Mouse (Mus musculus) CH12.LX (cell line): ENCODE results near the gene Trap1. TPM values are rescaled to one million over a fixed set of nuclear protein-coding genes. Genes with fewer than 3 reads are reported as not detected.

Source experiments
- DNase-seq: peaks from one replicate; pipeline ENCODE4 v3.0.0-alpha.2; 2013; ENCODE audit errors: extremely low read depth
- H3K27ac ChIP-seq: 2 replicates; pipeline ENCODE4 v1.5.1; 2012; ENCODE audit warnings: low read depth, mild to moderate bottlenecking, control low read depth, moderate library complexity; ENCODE audit not compliant: insufficient read depth
- H3K27me3 ChIP-seq: replicated peaks from 2 replicates; pipeline ENCODE3; 2012; ENCODE audit warnings: inconsistent platforms
- H3K36me3 ChIP-seq, 2 experiments: replicated peaks in 1 of 2; 2 replicates each; pipeline versions ENCODE3 to v1.6.1; 2012; ENCODE audit warnings: inconsistent platforms in 1 of 2, low read length in 1 of 2, mild to moderate bottlenecking in 1 of 2, mixed read lengths in 1 of 2, moderate library complexity in 1 of 2; ENCODE audit not compliant: control insufficient read depth in 1 of 2, insufficient read depth in 1 of 2
- H3K4me1 ChIP-seq, 2 experiments: 2 replicates each; pipeline ENCODE4 v1.6.1; 2012; ENCODE audit warnings: inconsistent platforms in 1 of 2, moderate library complexity in 1 of 2; ENCODE audit not compliant: insufficient read depth in 2 of 2, control insufficient read depth in 1 of 2
- H3K4me2 ChIP-seq: 2 replicates; pipeline ENCODE4 v1.6.1; 2012; ENCODE audit warnings: low read depth, mild to moderate bottlenecking, control low read depth; ENCODE audit not compliant: poor library complexity, insufficient read depth, severe bottlenecking
- H3K4me3 ChIP-seq, 3 experiments: fragments of 150-350 bp in 1 of 3; sonication (generic) in 1 of 3; replicated peaks in 1 of 3; 2 replicates each; pipeline versions ENCODE3 to v1.5.1; 2011 to 2012; ENCODE audit warnings: low read depth in 2 of 3, low read length in 2 of 3, mild to moderate bottlenecking in 2 of 3, moderate library complexity in 2 of 3, control low read depth in 1 of 3, improper control_type of control experiment in 1 of 3, inconsistent platforms in 1 of 3, mixed read lengths in 1 of 3; ENCODE audit not compliant: poor library complexity in 1 of 3
- H3K79me2 ChIP-seq: replicated peaks from 2 replicates; pipeline ENCODE4 v1.6.1; 2012; ENCODE audit warnings: mild to moderate bottlenecking, moderate library complexity; ENCODE audit not compliant: control insufficient read depth, poor library complexity, insufficient read depth, severe bottlenecking; ENCODE audit errors: extremely low read depth
- H3K9ac ChIP-seq: 2 replicates; pipeline ENCODE4 v1.6.1; 2012; ENCODE audit warnings: low read depth, mild to moderate bottlenecking, control low read depth, moderate library complexity; ENCODE audit not compliant: insufficient read depth
- H3K9me3 ChIP-seq: replicated peaks from 2 replicates; pipeline ENCODE3; 2012; ENCODE audit warnings: low read length, inconsistent platforms, mixed read lengths
- CHD1 ChIP-seq: IDR thresholded peaks from 2 replicates; pipeline ENCODE4 v1.6.1; 2012; ENCODE audit warnings: low read depth, low read length, improper control_type of control experiment, inconsistent platforms
- CHD2 ChIP-seq: IDR thresholded peaks from 2 replicates; pipeline ENCODE4 v1.6.1; 2011; ENCODE audit warnings: low read length, improper control_type of control experiment
- CTCF ChIP-seq, 2 experiments: IDR thresholded peaks in 1 of 2; conservative IDR thresholded peaks in 1 of 2; 2 replicates each; pipeline ENCODE4 v1.5.1; 2011 to 2012; ENCODE audit warnings: low read depth in 2 of 2, low read length in 2 of 2, improper control_type of control experiment in 1 of 2, inconsistent platforms in 1 of 2, mild to moderate bottlenecking in 1 of 2, moderate library complexity in 1 of 2
- E2F4 ChIP-seq: IDR thresholded peaks from 2 replicates; pipeline ENCODE4 v1.6.1; 2011; ENCODE audit warnings: low read depth, low read length, improper control_type of control experiment; ENCODE audit not compliant: insufficient replicate concordance
- JUN ChIP-seq: IDR thresholded peaks from 2 replicates; pipeline ENCODE4 v1.6.1; 2011; ENCODE audit warnings: low read depth, mild to moderate bottlenecking, low read length, improper control_type of control experiment, moderate library complexity; ENCODE audit not compliant: insufficient read depth
- JUND ChIP-seq: conservative IDR thresholded peaks from 2 replicates; pipeline ENCODE4 v1.6.1; 2011; ENCODE audit warnings: low read depth, low read length, improper control_type of control experiment
- KAT2A ChIP-seq: IDR thresholded peaks from 2 replicates; pipeline ENCODE4 v1.6.1; 2012; ENCODE audit warnings: low read length, improper control_type of control experiment, inconsistent platforms; ENCODE audit not compliant: insufficient replicate concordance
- MAFK ChIP-seq: IDR thresholded peaks from 2 replicates; pipeline ENCODE4 v1.6.1; 2011; ENCODE audit warnings: low read length, improper control_type of control experiment; ENCODE audit not compliant: insufficient replicate concordance
- MXI1 ChIP-seq: IDR thresholded peaks from 2 replicates; pipeline ENCODE4 v1.6.1; 2011; ENCODE audit warnings: mild to moderate bottlenecking, low read depth, low read length, improper control_type of control experiment
- NELFE ChIP-seq: IDR thresholded peaks from 2 replicates; pipeline ENCODE4 v1.6.1; 2011; ENCODE audit warnings: low read depth, low read length, improper control_type of control experiment
- PAX5 ChIP-seq: IDR thresholded peaks from 2 replicates; pipeline ENCODE4 v1.6.1; 2012; ENCODE audit warnings: low read length, inconsistent platforms, mixed read lengths
- POLR2A ChIP-seq: IDR thresholded peaks from 2 replicates; pipeline ENCODE4 v1.6.1; 2011; ENCODE audit warnings: low read depth, mild to moderate bottlenecking, improper control_type of control experiment, low read length
- POLR2AphosphoS2 ChIP-seq: IDR thresholded peaks from 2 replicates; pipeline ENCODE4 v1.6.1; 2011; ENCODE audit warnings: low read depth, low read length, improper control_type of control experiment
- RAD21 ChIP-seq: IDR thresholded peaks from 2 replicates; pipeline ENCODE4 v1.6.1; 2011; ENCODE audit warnings: low read depth, mild to moderate bottlenecking, low read length, improper control_type of control experiment, moderate library complexity
- ZC3H11A ChIP-seq: IDR thresholded peaks from 2 replicates; pipeline ENCODE4 v1.6.1; 2012; ENCODE audit warnings: low read depth, mild to moderate bottlenecking, inconsistent platforms, low read length, improper control_type of control experiment
- ZKSCAN1 ChIP-seq: IDR thresholded peaks from 2 replicates; pipeline ENCODE4 v1.6.1; 2012; ENCODE audit warnings: low read depth, inconsistent platforms, low read length, improper control_type of control experiment, borderline replicate concordance
- ZMIZ1 ChIP-seq: IDR thresholded peaks from 2 replicates; pipeline ENCODE4 v1.6.1; 2012; ENCODE audit warnings: low read depth, mild to moderate bottlenecking, inconsistent platforms, low read length, improper control_type of control experiment
- ZNF384 ChIP-seq: IDR thresholded peaks from 2 replicates; pipeline ENCODE4 v1.6.1; 2012; ENCODE audit warnings: low read depth, low read length, improper control_type of control experiment, inconsistent platforms
- dilution Hi-C: fragments of 300-500 bp; cut with MboI; formaldehyde crosslinking; loops from 2 replicates; pipeline ENCODE4 v1.14.3; 2020; ENCODE audit warnings: low sequenced_read_pairs; ENCODE audit not compliant: extremely low pct_unique_long_range_greater_than_20kb, extremely low pct_ligation_motif_present
- in situ Hi-C: fragments of 300-500 bp; cut with MboI; formaldehyde crosslinking; loops from 3 replicates; pipeline ENCODE4 v1.14.3; 2019; ENCODE audit warnings: low sequenced_read_pairs, low pct_ligation_motif_present, low pct_unique_long_range_greater_than_20kb, mixed read lengths
- polyA plus RNA-seq: library from polyadenylated mRNA; unstranded; fragments of >175 nt; gene quantifications from 2 replicates; pipeline ENCODE4 v1.2.1, GENCODE M21; 2012; ENCODE audit warnings: low read depth; ENCODE audit not compliant: insufficient read length
- total RNA-seq, 2 experiments: library from RNA; depleted of rRNA; stranded (reverse); fragments of 300-350 nt in 1 of 2; fragments of >200 nt in 1 of 2; gene quantifications; 2 replicates each; pipeline ENCODE4 v1.2.3; 2012 to 2014

Gene Trap1
- total and polyA plus RNA-seq, 3 experiments, result 143 to 284 (median 167) TPM

DNA sequence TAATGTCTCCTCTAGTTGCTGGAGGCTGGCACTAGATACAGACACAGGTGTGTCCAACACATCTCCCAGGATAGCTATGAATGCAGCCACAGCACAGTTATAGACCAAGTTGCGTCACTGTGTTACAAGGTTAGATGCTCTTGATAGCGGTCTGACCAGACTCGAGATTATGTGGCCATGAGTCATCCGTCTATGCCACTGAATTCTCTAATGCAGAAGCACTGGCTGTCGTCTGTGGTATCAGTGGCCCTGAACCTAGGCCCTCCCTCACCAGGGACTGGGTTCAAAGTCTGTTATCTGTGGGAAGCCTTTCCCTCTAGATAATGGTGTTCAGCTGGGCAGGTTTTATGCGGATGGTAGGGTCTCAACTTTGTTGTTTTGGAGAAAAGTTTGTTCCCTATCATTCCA, 45.3 kb downstream of the Trap1 start:
- Histone ChIP-seq H3K9me3 (peaks cover 5% of the 10 kb centered on the region), H3K36me3 (peaks cover 7 to 47% of the 10 kb centered on the region in 2 experiments), H3K79me2 (no peaks in the 10 kb centered on the region), H3K27me3 (no peaks in the 10 kb centered on the region), H3K4me3 (no peak overlapping the region), H3K9ac (no peak overlapping the region), H3K27ac (no peak overlapping the region), H3K4me1 (peaks cover 19 to 53% of the 10 kb centered on the region in 2 experiments), H3K4me2 (no peak overlapping the region)
- dilution Hi-C loops (no loop called here), in situ Hi-C loops (no loop called here)
- TF ChIP-seq ZNF384 (no peak), JUN (no peak), POLR2A (no peak), POLR2AphosphoS2 (peak; percentile 75)
- no peak for DNase-seq

DNA sequence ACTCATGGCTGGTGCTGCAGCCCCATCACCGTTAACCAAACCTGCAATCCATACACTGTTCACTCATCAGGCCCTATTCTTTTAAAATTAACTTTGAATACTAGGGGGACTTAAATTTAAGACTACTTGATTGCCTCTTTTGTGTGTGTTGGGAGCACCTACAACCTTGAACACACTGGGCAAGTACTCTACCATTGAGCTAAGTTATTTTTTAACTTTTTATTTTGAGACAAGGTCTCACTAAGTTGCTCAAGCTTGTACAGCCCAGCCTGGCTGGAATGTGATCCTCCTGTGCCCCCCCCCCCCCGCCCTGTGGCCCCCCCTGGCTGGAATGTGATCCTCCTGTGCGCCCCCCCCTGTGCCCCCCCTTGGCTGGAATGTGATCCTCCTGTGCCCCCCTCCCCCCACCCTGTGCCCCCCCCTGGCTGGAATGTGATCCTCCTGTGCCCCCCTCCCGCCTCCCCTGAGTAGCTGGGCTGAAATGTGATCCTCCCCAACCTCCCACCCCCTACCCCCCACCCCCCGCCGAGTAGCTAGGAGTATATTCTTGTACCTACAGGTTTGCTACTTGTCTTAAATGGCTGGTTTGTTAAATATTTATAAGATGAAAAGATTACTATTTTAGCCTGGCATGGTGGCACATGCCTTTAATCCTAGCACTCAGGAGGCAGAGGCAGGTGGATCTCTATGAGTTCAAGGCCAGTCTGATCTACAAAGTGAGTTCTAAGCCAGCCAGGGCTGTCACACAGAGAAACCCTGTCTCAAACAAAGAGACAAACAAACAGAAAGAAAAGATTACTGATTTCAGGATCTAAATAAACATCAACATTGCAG, 46.0 kb downstream of the Trap1 start:
- no peaks in the 10 kb centered on the region for H3K79me2 ChIP-seq
- no peak overlapping the region for H3K9ac ChIP-seq
- DNase-seq, result no peak
- H3K27me3 ChIP-seq, result no peaks in the 10 kb centered on the region
- no peak overlapping the region for H3K27ac ChIP-seq
- peaks cover 5% of the 10 kb centered on the region for H3K9me3 ChIP-seq
- no peak overlapping the region for H3K4me3 ChIP-seq
- peaks cover 17 to 50% of the 10 kb centered on the region in 2 experiments for H3K4me1 ChIP-seq
- peaks cover 1 to 40% of the 10 kb centered on the region in 2 experiments for H3K36me3 ChIP-seq
- in situ Hi-C loops (no loop called here), dilution Hi-C loops (no loop called here)
- H3K4me2 ChIP-seq, result no peak overlapping the region
- TF ChIP-seq ZMIZ1, result no peak
- no peak for TF ChIP-seq E2F4
- no peak for TF ChIP-seq CTCF (conservative IDR thresholded peaks at IDR 0.05 in 1 of 2, IDR thresholded peaks at IDR 0.05 in 1 of 2; ENCODE audit: low read depth in 2 of 2, low read length in 2 of 2)
- TF ChIP-seq CHD1, result no peak
- no peak for TF ChIP-seq JUND

DNA sequence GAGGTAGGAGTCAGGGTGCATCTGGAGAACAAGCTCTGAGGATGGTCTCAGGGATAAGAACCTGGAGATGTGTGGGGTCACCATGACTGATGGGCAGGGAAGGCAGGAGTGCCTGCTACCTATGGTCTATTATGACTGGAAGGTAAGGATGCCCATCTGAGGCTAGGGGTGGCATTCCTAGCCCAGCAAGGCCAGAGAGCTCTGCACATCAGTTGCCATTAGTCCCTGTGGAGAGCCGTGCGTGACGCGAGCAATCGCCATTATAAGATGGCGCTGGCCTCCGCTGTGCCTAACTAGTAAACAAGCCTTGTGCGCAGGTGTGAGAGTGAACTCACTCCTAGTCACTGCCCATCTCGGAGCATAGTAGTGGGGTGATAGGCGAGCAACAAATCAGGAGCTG, 47.1 kb downstream of the Trap1 start:
- dilution Hi-C loops, result no loop called here
- no peak overlapping the region for H3K9ac ChIP-seq
- no peak overlapping the region for H3K27ac ChIP-seq
- H3K4me3 ChIP-seq, result no peak overlapping the region
- H3K9me3 ChIP-seq, result peaks cover 5% of the 10 kb centered on the region
- in situ Hi-C loops, result no loop called here
- H3K36me3 ChIP-seq, result peaks cover 0 to 29% of the 10 kb centered on the region in 2 experiments
- H3K79me2 ChIP-seq, result no peaks in the 10 kb centered on the region
- DNase-seq, result no peak
- H3K4me2 ChIP-seq, result no peak overlapping the region
- no peaks in the 10 kb centered on the region for H3K27me3 ChIP-seq
- H3K4me1 ChIP-seq, result peaks cover 16 to 38% of the 10 kb centered on the region in 2 experiments
- TF ChIP-seq ZC3H11A (no peak), NELFE (no peak), RAD21 (no peak), ZNF384 (no peak), MXI1 (no peak), ZKSCAN1 (no peak), CHD2 (no peak), KAT2A (no peak), MAFK (no peak), JUND (no peak), PAX5 (no peak)
